Mouse (Mus musculus) left cerebral cortex, postnatal 4 days (tissue): Measurements from ENCODE around the gene Gpc6. TPM values are rescaled to one million over a fixed set of nuclear protein-coding genes. Genes with fewer than 3 reads are reported as not detected.
A peak's percentile ranks its signal among the peaks of the same experiment; 100 is the strongest.

ENCODE experiments used
- DNase-seq: peaks from one replicate; pipeline ENCODE4 v3.0.0-alpha.2; 2022
- intact Hi-C: fragments of 180-260 bp; cut with DNase I; formaldehyde crosslinking; loops from one replicate; pipeline ENCODE4 v1.15.1; 2025
- total RNA-seq, 2 experiments: library from RNA; stranded (reverse); gene quantifications; 2 replicates each; pipeline ENCODE4 v1.2.3; 2021

Gpc6 gene
- total RNA-seq, 2 experiments from 2014 or later = 24.8 to 26.4 TPM

- DNase-seq = no peak
- intact Hi-C loops = no loop called here
These were observed 20.9 kb downstream of the Gpc6 start for GRCm38 (mm10) chr14:116945975-116946374.

GRCm38 (mm10) chr14:116947461-116947860 is 22.3 kb downstream of the Gpc6 start:
- no peak for DNase-seq
- intact Hi-C loops = no loop called here

- no peak for DNase-seq
- intact Hi-C loops = no loop called here
These were observed 22.9 kb downstream of the Gpc6 start for GRCm38 (mm10) chr14:116947939-116948591.

GRCm38 (mm10) chr14:116957154-116957553 is 32.0 kb downstream of the Gpc6 start:
- no peak for DNase-seq
- intact Hi-C loops = no loop called here

GRCm38 (mm10) chr14:116964837-116965236 is 39.7 kb downstream of the Gpc6 start:
- intact Hi-C loops = no loop called here

GRCm38 (mm10) chr14:116974708-116975107 is 49.6 kb downstream of the Gpc6 start:
- no peak for DNase-seq

More at GRCm38 (mm10) chr14:116964837-116965236, 39.7 kb downstream of the Gpc6 start:
- no peak for DNase-seq

GRCm38 (mm10) chr14:116975224-116975623 is 50.1 kb downstream of the Gpc6 start:
- intact Hi-C loops = no loop called here
- DNase-seq = no peak

More at GRCm38 (mm10) chr14:116974708-116975107, 49.6 kb downstream of the Gpc6 start:
- intact Hi-C loops = no loop called here

- intact Hi-C loops = no loop called here
- no peak for DNase-seq
These were observed 52.1 kb downstream of the Gpc6 start for GRCm38 (mm10) chr14:116977259-116977658.

GRCm38 (mm10) chr14:116979714-116980382 is 54.7 kb downstream of the Gpc6 start:
- intact Hi-C loops = no loop called here

GRCm38 (mm10) chr14:116981711-116982110 is 56.6 kb downstream of the Gpc6 start:
- intact Hi-C loops = no loop called here
- DNase-seq = no peak

More at GRCm38 (mm10) chr14:116979714-116980382, 54.7 kb downstream of the Gpc6 start:
- no peak for DNase-seq

- intact Hi-C loops = no loop called here
- no peak for DNase-seq
These were observed 62.2 kb downstream of the Gpc6 start for GRCm38 (mm10) chr14:116987341-116987740.

GRCm38 (mm10) chr14:117000376-117000775 is 75.3 kb downstream of the Gpc6 start:
- intact Hi-C loops = no loop called here
- DNase-seq = no peak

GRCm38 (mm10) chr14:117002313-117002712 is 77.2 kb downstream of the Gpc6 start:
- DNase-seq = no peak
- intact Hi-C loops = no loop called here

- DNase-seq = no peak
- intact Hi-C loops = no loop called here
These were observed 83.7 kb downstream of the Gpc6 start for GRCm38 (mm10) chr14:117008781-117009180.

GRCm38 (mm10) chr14:117012969-117013368 is 87.9 kb downstream of the Gpc6 start:
- DNase-seq = peak; percentile 13

GRCm38 (mm10) chr14:117013554-117014117 is 88.5 kb downstream of the Gpc6 start:
- DNase-seq = no peak
- intact Hi-C loops = no loop called here

More at GRCm38 (mm10) chr14:117012969-117013368, 87.9 kb downstream of the Gpc6 start:
- intact Hi-C loops = no loop called here

GRCm38 (mm10) chr14:117015333-117015922 is 90.3 kb downstream of the Gpc6 start:
- intact Hi-C loops = no loop called here
- no peak for DNase-seq

GRCm38 (mm10) chr14:117022180-117022799 is 97.2 kb downstream of the Gpc6 start:
- intact Hi-C loops = no loop called here
- no peak for DNase-seq

GRCm38 (mm10) chr14:117034146-117034545 is 109.0 kb downstream of the Gpc6 start:
- DNase-seq = no peak
- intact Hi-C loops = no loop called here

- intact Hi-C loops = no loop called here
- no peak for DNase-seq
These were observed 115.9 kb downstream of the Gpc6 start for GRCm38 (mm10) chr14:117041017-117041416.

- DNase-seq = no peak
- intact Hi-C loops = no loop called here
These were observed 123.8 kb downstream of the Gpc6 start for GRCm38 (mm10) chr14:117048951-117049350.
